Mouse (Mus musculus) forelimb bud, embryonic 11.5 days (tissue): ENCODE measurements around the gene Ifi214.
"Not testable (repeated sequence)": the region's sequence is repeated elsewhere in the genome, so short reads cannot be mapped to it uniquely, and the experiment has no call there.

Experiments used
- DNase-seq: peaks from one replicate; pipeline ENCODE4 v3.0.0-alpha.2; 2012; ENCODE audit warnings: low read depth, low spot score

Gene Ifi214

GRCm38 (mm10) chr1:173535791-173536190 lies at the start of gene Ifi214:
Gene Ifi214, minus strand, starts transcription at chr1:173535957.
- DNase-seq: not testable (repeated sequence)

- no peak for DNase-seq
Observed at GRCm38 (mm10) chr1:173579921-173580585, 44.3 kb upstream of the Ifi214 start.

- no peak for DNase-seq
Observed at GRCm38 (mm10) chr1:173579079-173579478, 43.3 kb upstream of the Ifi214 start.

- not testable (repeated sequence) for DNase-seq
Observed at GRCm38 (mm10) chr1:173550491-173551050, 14.8 kb upstream of the Ifi214 start.

GRCm38 (mm10) chr1:173548798-173549197 lies 13.0 kb upstream of the Ifi214 start:
- not testable (repeated sequence) for DNase-seq

GRCm38 (mm10) chr1:173521452-173521851 lies 14.3 kb downstream of the Ifi214 start:
- DNase-seq: no peak

- DNase-seq: not testable (repeated sequence)
Observed at GRCm38 (mm10) chr1:173510595-173510994, 25.2 kb downstream of the Ifi214 start.

GRCm38 (mm10) chr1:173491483-173491882 lies 44.3 kb downstream of the Ifi214 start:
- not testable (repeated sequence) for DNase-seq

- DNase-seq: not testable (repeated sequence)
Observed at GRCm38 (mm10) chr1:173490812-173491480, 44.8 kb downstream of the Ifi214 start, which contains the start of gene Ifi206. Gene Ifi206, minus strand, starts transcription at chr1:173491041.

GRCm38 (mm10) chr1:173481182-173481574 lies 54.6 kb downstream of the Ifi214 start:
- not testable (repeated sequence) for DNase-seq

- DNase-seq: not testable (repeated sequence)
Observed at GRCm38 (mm10) chr1:173480399-173481181, 55.2 kb downstream of the Ifi214 start.
